Mouse (Mus musculus) heart, adult 2 months (tissue): ENCODE data around the gene Cotl1. TPM values are rescaled to one million over a fixed set of nuclear protein-coding genes. Genes with fewer than 3 reads are reported as not detected.
A peak's percentile ranks its signal among the peaks of the same experiment; 100 is the strongest.

Experiments used
- DNase-seq, 2 experiments: peaks; one replicate each; pipeline ENCODE4 v3.0.0; 2021
- H3K27ac ChIP-seq: fragments of 200-600 bp; 2 replicates; pipeline ENCODE4 v1.8.1; 2022
- H3K27me3 ChIP-seq: fragments of 200-500 bp; 2 replicates; pipeline ENCODE4 v1.6.1; 2012; ENCODE audit warnings: mild to moderate bottlenecking, low read length, inconsistent platforms, mixed read lengths; ENCODE audit not compliant: control insufficient read depth, insufficient read depth
- H3K36me3 ChIP-seq: fragments of 200-500 bp; 2 replicates; pipeline ENCODE4 v1.6.1; 2012; ENCODE audit warnings: low read length, inconsistent platforms; ENCODE audit not compliant: control insufficient read depth, insufficient read depth
- H3K4me1 ChIP-seq: fragments of 200-500 bp; 2 replicates; pipeline ENCODE4 v1.6.1; 2011; ENCODE audit warnings: low read length; ENCODE audit not compliant: control insufficient read depth, insufficient read depth
- H3K4me3 ChIP-seq: fragments of 200-600 bp; 2 replicates; pipeline ENCODE4 v1.8.1; 2022
- H3K79me2 ChIP-seq: fragments of 200-500 bp; replicated peaks from 2 replicates; pipeline ENCODE4 v1.6.1; 2012; ENCODE audit warnings: mild to moderate bottlenecking, inconsistent platforms, low read length, moderate library complexity, mixed read lengths; ENCODE audit not compliant: control insufficient read depth, insufficient read depth
- H3K9ac ChIP-seq: fragments of 200-500 bp; 2 replicates; pipeline ENCODE4 v1.6.1; 2012; ENCODE audit warnings: low read depth, mild to moderate bottlenecking, control low read depth, inconsistent platforms, low read length, mixed read lengths
- CTCF ChIP-seq: fragments of 200-600 bp; IDR thresholded peaks from 2 replicates; pipeline ENCODE4 v1.8.1; 2022; ENCODE audit warnings: antibody characterized with exemption, mild to moderate bottlenecking, moderate library complexity
- EP300 ChIP-seq: fragments of 200-500 bp; IDR thresholded peaks from 2 replicates; pipeline ENCODE4 v1.6.1; 2011; ENCODE audit warnings: low read depth, low read length, control low read depth; ENCODE audit not compliant: insufficient read depth
- POLR2A ChIP-seq: fragments of 200-500 bp; IDR thresholded peaks from 2 replicates; pipeline ENCODE4 v1.6.1; 2011; ENCODE audit warnings: mild to moderate bottlenecking, low read depth, low read length, control low read depth; ENCODE audit not compliant: insufficient read depth
- WGBS: fragments of 180-500 bp; shearing (Covaris S2); methylation state at CpG from one replicate; pipeline ENCODE4 v1.1.7; 2018; 5-methylcytosine and 5-hydroxymethylcytosine counted together
- intact Hi-C: fragments of 180-260 bp; cut with DNase I; formaldehyde crosslinking; loops from one replicate; pipeline ENCODE4 v1.15.1; 2025
- polyA plus RNA-seq: library from polyadenylated mRNA; depleted of rRNA; stranded (reverse); fragments of >200 nt; gene quantifications from 2 replicates; pipeline ENCODE4 v1.2.3, GENCODE M21; 2012
- total RNA-seq, 2 experiments: library from RNA; stranded (reverse); gene quantifications; 2 replicates each; pipeline ENCODE4 v1.2.3; 2021

Cotl1 gene
- total and polyA plus RNA-seq, 3 experiments: 17.5 to 23.2 (median 20.4) TPM

DNA sequence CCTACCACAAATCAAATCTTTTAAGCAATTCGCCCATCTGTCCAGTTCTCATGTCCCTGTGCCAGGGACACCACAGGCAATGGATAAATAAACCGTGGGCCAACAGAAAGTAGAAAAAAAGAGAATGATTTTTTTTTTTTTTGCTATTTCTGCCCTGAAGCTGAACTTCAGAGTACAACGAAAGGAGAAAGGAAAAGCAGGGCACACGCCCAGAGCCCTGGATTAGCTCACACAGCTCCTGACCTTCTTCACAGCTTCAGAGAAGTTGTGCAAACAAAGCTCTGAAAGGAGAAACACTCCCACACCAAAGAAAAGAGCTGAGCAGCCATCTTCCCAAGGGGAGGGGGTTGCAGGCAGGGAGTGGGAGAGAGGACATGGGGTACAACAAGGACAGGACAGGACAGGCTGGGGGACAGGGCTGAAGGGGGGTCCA, 12.6 kb downstream of the Cotl1 start:
- no peak for DNase-seq
- TF ChIP-seq CTCF (no peak), EP300 (no peak), POLR2A (no peak)
- Histone ChIP-seq H3K4me3 (no peak overlapping the region), H3K27me3 (no peaks in the 10 kb centered on the region), H3K9ac (no peak overlapping the region), H3K79me2 (no peaks in the 10 kb centered on the region), H3K36me3 (no peaks in the 10 kb centered on the region), H3K27ac (peak overlapping the region; percentile 9; the same call in 1 of the 2 replicates), H3K4me1 (peaks cover 5% of the 10 kb centered on the region)
- WGBS: 54% methylated on average over 4 of the region's 4 CpGs
- intact Hi-C loops: no loop called here

DNA sequence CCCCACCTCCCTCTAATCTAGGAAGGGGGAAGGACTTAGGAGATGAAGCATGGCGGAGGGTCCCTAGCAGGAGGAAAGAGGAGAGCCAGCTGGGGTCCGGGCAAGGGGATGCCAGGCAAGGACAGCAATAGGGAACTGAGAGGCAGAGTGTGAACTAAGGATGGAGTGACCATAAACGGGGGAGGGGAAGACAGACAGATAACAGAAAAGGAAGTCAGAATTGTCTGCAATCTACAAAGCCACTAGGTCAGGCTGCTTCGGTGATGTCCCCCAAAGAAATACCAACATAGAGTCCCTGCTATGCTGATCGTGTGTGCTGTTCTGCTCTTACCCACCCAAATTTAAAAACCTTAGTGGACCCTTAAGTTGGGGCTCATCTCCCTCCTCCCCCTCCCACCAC, 13.4 kb downstream of the Cotl1 start:
- Histone ChIP-seq H3K4me1 (peaks cover 3% of the 10 kb centered on the region), H3K4me3 (no peak overlapping the region), H3K9ac (no peak overlapping the region), H3K27ac (no peak overlapping the region), H3K79me2 (no peaks in the 10 kb centered on the region), H3K27me3 (no peaks in the 10 kb centered on the region), H3K36me3 (no peaks in the 10 kb centered on the region)
- TF ChIP-seq EP300 (no peak), CTCF (no peak), POLR2A (no peak)
- DNase-seq: no peak
- 60% methylated on average over 5 of the region's 5 CpGs for WGBS
- intact Hi-C loops: no loop called here

DNA sequence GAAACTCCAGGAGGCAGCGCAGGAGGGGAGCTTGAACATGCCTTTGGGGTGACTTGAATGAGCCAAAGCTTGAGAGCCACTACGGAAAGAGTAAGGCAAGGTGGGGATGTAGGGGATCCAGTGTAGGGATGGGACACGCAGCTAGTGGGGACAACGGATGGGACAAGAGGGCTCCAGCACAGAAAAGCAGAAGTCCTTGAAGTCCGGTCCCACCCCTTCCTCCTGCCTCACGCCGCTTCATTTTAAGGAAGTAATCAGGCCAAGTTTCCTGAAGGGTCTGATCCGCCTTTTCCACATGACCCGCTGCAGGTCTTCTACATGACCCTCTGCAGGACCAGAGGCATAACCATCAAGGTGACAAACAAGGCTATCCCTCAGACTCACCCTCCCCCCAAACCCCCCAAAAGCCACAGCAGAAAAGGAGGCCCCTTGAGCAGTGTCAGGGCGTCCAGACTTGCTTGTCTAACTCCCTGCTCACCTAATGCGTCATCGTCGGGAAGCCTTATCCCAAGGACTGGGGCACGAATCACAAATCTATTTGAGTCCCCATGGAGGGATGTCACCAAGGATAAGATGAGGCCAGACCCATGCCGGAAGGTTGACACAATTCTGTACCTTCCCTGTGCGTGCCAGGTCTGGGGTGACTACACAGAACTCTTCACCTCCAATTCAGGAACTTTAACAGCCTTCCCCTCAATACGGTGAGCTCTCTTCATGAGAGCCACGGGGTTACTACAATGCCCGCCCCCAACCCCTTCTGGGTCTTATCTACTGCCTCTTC, 14.2 kb downstream of the Cotl1 start:
- Histone ChIP-seq H3K4me1 (no peaks in the 10 kb centered on the region), H3K27me3 (no peaks in the 10 kb centered on the region), H3K36me3 (no peaks in the 10 kb centered on the region), H3K9ac (no peak overlapping the region), H3K4me3 (no peak overlapping the region), H3K27ac (no peak overlapping the region; the same call in 1 of the 2 replicates), H3K79me2 (no peaks in the 10 kb centered on the region)
- 58% methylated on average over 19 of the region's 19 CpGs for WGBS
- TF ChIP-seq EP300 (no peak), CTCF (no peak), POLR2A (no peak)
- intact Hi-C loops: no loop called here
- DNase-seq: peak in 1 of 2 experiments; percentile 57

DNA sequence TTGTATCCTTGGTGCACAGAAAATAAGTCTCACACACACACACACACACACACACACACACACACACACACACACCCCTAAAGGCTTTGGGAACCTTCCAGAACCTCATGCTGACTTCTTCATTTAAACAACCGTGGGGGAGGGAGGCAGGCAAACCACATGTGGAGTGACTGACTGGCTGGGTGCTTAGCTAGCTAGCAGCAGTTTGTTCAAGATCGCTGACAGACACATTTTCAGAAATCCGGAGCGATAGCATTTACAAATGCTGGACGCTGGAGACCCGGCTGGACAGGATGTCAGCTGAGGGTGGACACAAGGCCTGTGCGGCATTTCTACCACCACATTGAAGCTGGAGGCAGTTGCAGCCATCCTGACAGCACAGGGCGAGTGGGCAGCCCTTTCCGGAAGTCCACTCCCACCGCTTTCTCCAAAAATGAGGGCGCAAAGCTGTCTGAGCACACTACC, 15.5 kb downstream of the Cotl1 start:
- peak in 1 of 2 experiments; percentile 64 for DNase-seq
- H3K27ac ChIP-seq: no peak overlapping the region; the same call in 1 of the 2 replicates
- H3K4me1 ChIP-seq: no peaks in the 10 kb centered on the region
- H3K36me3 ChIP-seq: no peaks in the 10 kb centered on the region
- intact Hi-C loops: no loop called here
- WGBS: 49% methylated on average over 11 of the region's 11 CpGs
- no peaks in the 10 kb centered on the region for H3K79me2 ChIP-seq
- no peaks in the 10 kb centered on the region for H3K27me3 ChIP-seq
- no peak overlapping the region for H3K4me3 ChIP-seq
- no peak overlapping the region for H3K9ac ChIP-seq
- TF ChIP-seq POLR2A (no peak), CTCF (no peak)

DNA sequence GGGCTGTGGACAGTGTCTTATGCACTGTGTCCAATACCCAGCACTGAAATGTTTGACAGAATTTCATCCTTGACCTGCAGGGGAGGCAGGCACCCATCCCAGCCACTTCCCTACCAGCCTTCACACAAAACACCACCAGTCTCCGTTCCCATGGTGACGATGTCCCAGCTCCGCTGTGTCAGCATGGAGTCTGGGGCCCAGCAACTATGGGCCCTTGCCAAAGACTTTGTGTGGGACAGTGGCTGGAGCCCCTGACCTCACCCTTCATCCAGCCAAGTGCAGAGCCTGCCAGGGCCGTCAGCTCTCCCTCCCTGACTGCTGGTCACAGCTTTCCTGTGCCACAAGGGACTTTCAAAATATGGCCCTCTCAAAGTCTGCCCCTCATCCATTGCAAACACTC, 16.2 kb downstream of the Cotl1 start:
- TF ChIP-seq POLR2A (no peak), EP300 (no peak), CTCF (no peak)
- no peaks in the 10 kb centered on the region for H3K36me3 ChIP-seq
- intact Hi-C loops: no loop called here

DNA sequence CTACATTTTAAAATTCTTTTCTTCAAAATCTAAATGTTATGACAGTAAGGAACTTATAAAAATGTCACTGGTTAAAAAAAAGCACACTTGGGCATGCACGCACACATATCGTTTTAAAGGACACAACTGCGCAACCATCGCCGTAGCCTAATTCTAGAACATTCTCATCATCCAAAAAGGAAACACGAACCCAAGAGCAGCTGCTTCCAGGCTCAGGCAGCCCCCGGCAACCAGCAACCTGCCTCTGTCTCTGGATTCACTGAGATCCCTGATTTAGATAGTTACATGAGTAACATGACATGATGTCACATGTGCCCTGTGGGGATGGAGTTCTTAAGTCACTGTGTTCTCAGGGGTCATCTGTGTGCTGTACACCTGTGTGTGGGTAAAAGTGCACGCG, 17.1 kb downstream of the Cotl1 start:
- intact Hi-C loops: no loop called here
- no peak overlapping the region for H3K9ac ChIP-seq
- TF ChIP-seq CTCF: no peak
- TF ChIP-seq EP300: no peak
- TF ChIP-seq POLR2A: no peak
- no peaks in the 10 kb centered on the region for H3K4me1 ChIP-seq
- no peak for DNase-seq
- H3K4me3 ChIP-seq: no peak overlapping the region
- no peak overlapping the region for H3K27ac ChIP-seq
- no peaks in the 10 kb centered on the region for H3K36me3 ChIP-seq
- WGBS: 96% methylated on average over 9 of the region's 9 CpGs
- H3K79me2 ChIP-seq: no peaks in the 10 kb centered on the region
- no peaks in the 10 kb centered on the region for H3K27me3 ChIP-seq

More for the DNA sequence above, 16.2 kb downstream of the Cotl1 start:
- Histone ChIP-seq H3K9ac (no peak overlapping the region), H3K27ac (no peak overlapping the region), H3K27me3 (no peaks in the 10 kb centered on the region), H3K4me1 (no peaks in the 10 kb centered on the region), H3K4me3 (no peak overlapping the region), H3K79me2 (no peaks in the 10 kb centered on the region)
- 82% methylated on average over 4 of the region's 4 CpGs for WGBS
- DNase-seq: peak; percentile 53 to 70
